Mouse (Mus musculus) left cerebral cortex, postnatal 10 days (tissue): ENCODE measurements around the gene Gdpgp1. TPM values are rescaled to one million over a fixed set of nuclear protein-coding genes. Genes with fewer than 3 reads are reported as not detected.

Experiments used
- DNase-seq, 2 experiments: peaks; one replicate each; pipeline ENCODE4 v3.0.0; 2021 to 2022; ENCODE audit warnings: low spot score in 2 of 2, mixed read lengths in 1 of 2; ENCODE audit errors: extremely low spot score in 1 of 2
- intact Hi-C: fragments of 180-260 bp; cut with DNase I; formaldehyde crosslinking; loops from one replicate; pipeline ENCODE4 v1.15.1; 2025
- total RNA-seq, 2 experiments: library from RNA; stranded (reverse); gene quantifications; 2 replicates each; pipeline ENCODE4 v1.2.3; 2021

Gene Gdpgp1
- 1 to 10 TPM; 6.0 to 7.0 TPM for total RNA-seq

GRCm38 (mm10) chr7:80232489-80233029, at the start of gene Gdpgp1, which contains the start of gene Cib1:
Gene Gdpgp1, plus strand, starts transcription at chr7:80232865.
Gene Cib1, minus strand, starts transcription at chr7:80232813.
- peak; percentile 92 to 96 for DNase-seq
- intact Hi-C loops = no loop called here

GRCm38 (mm10) chr7:80183466-80183865, 49.2 kb upstream of the Gdpgp1 start:
- DNase-seq = no peak
- intact Hi-C loops = no loop called here

- intact Hi-C loops = no loop called here
- DNase-seq = no peak
These were observed 48.7 kb upstream of the Gdpgp1 start for GRCm38 (mm10) chr7:80183969-80184368.

GRCm38 (mm10) chr7:80184551-80184950, 48.1 kb upstream of the Gdpgp1 start:
- DNase-seq = no peak
- intact Hi-C loops = no loop called here

- no peak for DNase-seq
- intact Hi-C loops = no loop called here
These were observed 47.7 kb upstream of the Gdpgp1 start for GRCm38 (mm10) chr7:80184968-80185367.

- intact Hi-C loops = no loop called here
- DNase-seq = peak in 1 of 2 experiments; percentile 44
These were observed 46.6 kb upstream of the Gdpgp1 start for GRCm38 (mm10) chr7:80186021-80186420.

- intact Hi-C loops = no loop called here
- DNase-seq = peak; percentile 93 to 94
These were observed 46.0 kb upstream of the Gdpgp1 start, which contains the start of gene Sema4b for GRCm38 (mm10) chr7:80186531-80187296. Gene Sema4b, plus strand, starts transcription at chr7:80186841.

- intact Hi-C loops = no loop called here
These were observed 45.2 kb upstream of the Gdpgp1 start for GRCm38 (mm10) chr7:80187501-80187900.

GRCm38 (mm10) chr7:80188579-80189125, 44.0 kb upstream of the Gdpgp1 start:
- intact Hi-C loops = no loop called here
- no peak for DNase-seq

More at GRCm38 (mm10) chr7:80187501-80187900, 45.2 kb upstream of the Gdpgp1 start:
- no peak for DNase-seq

GRCm38 (mm10) chr7:80189147-80189933, 43.3 kb upstream of the Gdpgp1 start:
- no peak for DNase-seq
- intact Hi-C loops = no loop called here

- peak in 1 of 2 experiments; percentile 55 for DNase-seq
- intact Hi-C loops = no loop called here
These were observed 41.2 kb upstream of the Gdpgp1 start for GRCm38 (mm10) chr7:80191455-80191854.

- intact Hi-C loops = no loop called here
- DNase-seq = peak; percentile 79 to 87
These were observed 40.2 kb upstream of the Gdpgp1 start for GRCm38 (mm10) chr7:80192226-80193061.

GRCm38 (mm10) chr7:80193941-80194739, 38.5 kb upstream of the Gdpgp1 start:
- intact Hi-C loops = no loop called here
- DNase-seq = no peak

GRCm38 (mm10) chr7:80195146-80195545, 37.5 kb upstream of the Gdpgp1 start:
- intact Hi-C loops = no loop called here

GRCm38 (mm10) chr7:80195576-80196263, 36.9 kb upstream of the Gdpgp1 start:
- intact Hi-C loops = no loop called here
- DNase-seq = no peak

More at GRCm38 (mm10) chr7:80195146-80195545, 37.5 kb upstream of the Gdpgp1 start:
- DNase-seq = no peak

GRCm38 (mm10) chr7:80197371-80197770, 35.3 kb upstream of the Gdpgp1 start:
- intact Hi-C loops = no loop called here
- no peak for DNase-seq
